Mouse (Mus musculus) neural tube, embryonic 11.5 days (tissue): ENCODE data around the gene Hic2. TPM values are rescaled to one million over a fixed set of nuclear protein-coding genes. Genes with fewer than 3 reads are reported as not detected.

Source experiments
- ATAC-seq: fragments of 200-750 bp; cut with Nextera tagmentation; 2 replicates; pipeline ENCODE4 v1.8.0; 2017; ENCODE audit warnings: moderate number of reproducible peaks, mild to moderate bottlenecking, moderate TSS enrichment, moderate library complexity; ENCODE audit not compliant: insufficient read depth, low FRiP score, low TSS enrichment
- DNase-seq: peaks from one replicate; pipeline ENCODE4 v3.0.0-alpha.2; 2015; ENCODE audit warnings: low spot score
- H3K27ac ChIP-seq: fragments of 300-500 bp; sonication (generic); 2 replicates; pipeline ENCODE4 v1.5.1; 2014; ENCODE audit warnings: low read depth, mild to moderate bottlenecking, low read length
- H3K27me3 ChIP-seq: fragments of 300-500 bp; sonication (generic); 2 replicates; pipeline ENCODE4 v1.6.1; 2014; ENCODE audit warnings: mild to moderate bottlenecking, low read length, mixed read lengths; ENCODE audit not compliant: control insufficient read depth, insufficient read depth
- H3K36me3 ChIP-seq: fragments of 300-500 bp; sonication (generic); 2 replicates; pipeline ENCODE4 v1.6.1; 2014; ENCODE audit warnings: mild to moderate bottlenecking, low read length, moderate library complexity, mixed read lengths; ENCODE audit not compliant: control insufficient read depth, insufficient read depth
- H3K4me1 ChIP-seq: fragments of 300-500 bp; sonication (generic); 2 replicates; pipeline ENCODE4 v1.6.1; 2014; ENCODE audit warnings: low read length, mixed read lengths; ENCODE audit not compliant: control insufficient read depth, insufficient read depth
- H3K4me2 ChIP-seq: fragments of 300-500 bp; sonication (generic); 2 replicates; pipeline ENCODE4 v1.6.1; 2014; ENCODE audit warnings: low read depth, mild to moderate bottlenecking, moderate library complexity
- H3K4me3 ChIP-seq: fragments of 300-500 bp; sonication (generic); 2 replicates; pipeline ENCODE4 v1.5.1; 2014; ENCODE audit warnings: low read depth, low read length
- H3K9ac ChIP-seq: fragments of 300-500 bp; sonication (generic); 2 replicates; pipeline ENCODE4 v1.6.1; 2014; ENCODE audit warnings: mild to moderate bottlenecking, low read length
- H3K9me3 ChIP-seq: fragments of 300-500 bp; sonication (generic); 2 replicates; pipeline ENCODE4 v1.6.1; 2016; ENCODE audit warnings: low read length; ENCODE audit not compliant: control insufficient read depth
- WGBS: fragments of 180-500 bp; shearing (Covaris S2); extraction: QIAGEN DNeasy Blood & Tissue Kit; methylation state at CpG from one replicate; pipeline ENCODE4 v1.1.7; 2014; 5-methylcytosine and 5-hydroxymethylcytosine counted together
- polyA plus RNA-seq: library from polyadenylated mRNA; unstranded; fragments of >200 nt; fragmentation: Nextera tagmentation; extraction: Ambion mirVana; gene quantifications from 2 replicates; pipeline ENCODE4 v1.2.1, GENCODE M21; 2014

Gene Hic2
- polyA plus RNA-seq: 10.0 and 11.2 TPM in 2 replicates

DNA sequence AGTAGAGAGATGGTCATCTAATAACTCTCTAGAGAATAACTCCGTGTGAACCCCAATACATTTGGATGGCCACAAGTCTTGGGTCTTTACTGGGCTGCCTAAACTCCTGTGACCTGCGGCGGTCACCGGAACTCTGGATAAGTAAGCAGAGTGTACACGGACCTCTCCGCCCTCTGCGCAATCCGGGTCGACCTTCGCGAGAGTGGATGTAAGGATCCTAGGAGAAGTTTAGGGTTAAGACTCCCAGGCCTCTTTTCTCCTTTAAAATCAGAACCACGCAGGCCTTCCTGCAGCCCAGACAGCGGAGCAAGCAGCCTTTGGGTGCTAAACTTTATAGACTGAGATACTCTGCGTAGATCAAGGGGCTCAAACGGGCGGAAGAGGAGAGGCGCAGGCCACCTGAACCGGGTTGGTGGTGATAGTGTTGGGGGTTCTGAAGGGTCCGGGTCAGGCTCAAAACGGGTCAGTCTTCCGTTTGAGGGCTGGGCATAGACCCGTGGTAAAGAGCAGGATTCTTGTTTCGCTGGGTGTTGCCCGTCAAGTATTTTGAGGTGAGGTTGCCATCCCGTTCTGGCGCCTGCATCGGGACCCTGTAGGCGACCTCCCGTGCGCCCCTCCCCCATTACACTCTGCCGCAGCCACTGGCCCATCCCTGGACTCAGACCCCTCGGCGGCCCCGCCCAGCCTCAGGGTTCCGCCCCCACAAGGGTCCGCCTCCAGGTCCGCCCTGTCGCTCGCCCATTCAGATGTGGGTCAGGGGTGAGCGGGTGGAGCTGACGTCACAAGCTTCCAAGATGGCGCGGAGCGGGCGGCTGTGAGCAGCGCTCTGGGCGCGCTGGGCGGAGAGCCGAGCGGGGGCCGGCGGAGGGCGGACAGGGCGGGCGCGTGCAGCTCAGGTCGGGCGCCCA is at the start of gene Hic2:
Gene Hic2, plus strand, starts transcription at position 779 of the 908 bp plus-strand sequence.
- Histone ChIP-seq H3K36me3 (no peaks in the 10 kb centered on the region), H3K4me2 (peak within 1 kb of the TSS; percentile 80), H3K9me3 (no peaks in the 10 kb centered on the region), H3K9ac (peak within 1 kb of the TSS; percentile 94), H3K27ac (peak within 1 kb of the TSS; percentile 93), H3K27me3 (no peaks in the 10 kb centered on the region), H3K4me3 (peak within 1 kb of the TSS; percentile 89), H3K4me1 (peaks cover 16% of the 10 kb centered on the region)
- peak; percentile 98 for ATAC-seq
- WGBS: under 1% methylated on average over 54 of the region's 59 CpGs
- peak; percentile 98 for DNase-seq

DNA sequence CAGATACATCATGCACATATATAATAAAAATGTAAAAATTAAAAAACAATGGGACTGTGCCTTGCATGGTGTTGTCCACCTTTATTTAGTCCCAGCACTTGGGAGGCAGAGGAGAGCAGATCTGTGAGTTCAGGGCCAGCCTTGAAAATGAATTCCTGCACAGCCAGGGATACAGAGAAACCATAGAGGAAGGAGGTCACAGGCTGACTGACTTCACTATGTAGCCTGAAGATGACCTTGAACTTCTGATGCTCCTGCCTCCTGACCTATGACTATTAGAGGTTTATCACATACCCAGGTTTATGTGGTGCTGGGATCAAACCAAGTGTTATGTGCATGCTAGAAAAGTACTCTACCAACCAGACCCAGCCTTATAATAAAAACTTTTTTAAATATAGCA is 47.9 kb upstream of the Hic2 start:
- no peak overlapping the region for H3K4me3 ChIP-seq
- H3K4me1 ChIP-seq: no peaks in the 10 kb centered on the region
- no peak overlapping the region for H3K9ac ChIP-seq
- H3K9me3 ChIP-seq: no peaks in the 10 kb centered on the region
- DNase-seq: no peak
- no peak overlapping the region for H3K27ac ChIP-seq
- no peaks in the 10 kb centered on the region for H3K27me3 ChIP-seq
- peaks cover 2% of the 10 kb centered on the region for H3K36me3 ChIP-seq
- no peak overlapping the region for H3K4me2 ChIP-seq
- ATAC-seq: no peak

DNA sequence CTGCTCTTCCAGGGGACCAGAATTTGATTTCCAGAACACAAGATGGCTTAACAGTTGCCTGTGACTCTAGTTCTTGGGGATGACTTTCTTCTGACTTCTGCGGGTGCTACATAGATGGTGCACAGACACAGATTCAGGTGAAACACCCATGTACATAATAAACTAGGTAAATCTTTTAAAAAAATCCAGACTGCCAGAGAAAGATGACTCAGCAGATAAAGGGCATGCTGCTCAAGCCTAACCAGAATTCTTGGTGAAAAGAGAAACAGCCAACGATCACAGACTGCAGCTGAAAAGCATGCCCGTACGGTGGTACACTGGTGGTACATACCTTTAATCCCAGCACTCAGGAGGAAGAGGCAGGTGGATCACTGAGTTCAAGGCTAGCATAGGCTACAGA is 39.5 kb upstream of the Hic2 start:
- H3K9me3 ChIP-seq: no peaks in the 10 kb centered on the region
- WGBS: 97% methylated on average over 4 of the region's 4 CpGs
- H3K4me3 ChIP-seq: no peak overlapping the region
- no peak overlapping the region for H3K27ac ChIP-seq
- no peak overlapping the region for H3K9ac ChIP-seq
- no peaks in the 10 kb centered on the region for H3K27me3 ChIP-seq
- no peak overlapping the region for H3K4me2 ChIP-seq
- H3K4me1 ChIP-seq: no peaks in the 10 kb centered on the region
- ATAC-seq (no peak), DNase-seq (no peak)
- peaks cover 2% of the 10 kb centered on the region; the same call in 1 of the 2 replicates for H3K36me3 ChIP-seq

DNA sequence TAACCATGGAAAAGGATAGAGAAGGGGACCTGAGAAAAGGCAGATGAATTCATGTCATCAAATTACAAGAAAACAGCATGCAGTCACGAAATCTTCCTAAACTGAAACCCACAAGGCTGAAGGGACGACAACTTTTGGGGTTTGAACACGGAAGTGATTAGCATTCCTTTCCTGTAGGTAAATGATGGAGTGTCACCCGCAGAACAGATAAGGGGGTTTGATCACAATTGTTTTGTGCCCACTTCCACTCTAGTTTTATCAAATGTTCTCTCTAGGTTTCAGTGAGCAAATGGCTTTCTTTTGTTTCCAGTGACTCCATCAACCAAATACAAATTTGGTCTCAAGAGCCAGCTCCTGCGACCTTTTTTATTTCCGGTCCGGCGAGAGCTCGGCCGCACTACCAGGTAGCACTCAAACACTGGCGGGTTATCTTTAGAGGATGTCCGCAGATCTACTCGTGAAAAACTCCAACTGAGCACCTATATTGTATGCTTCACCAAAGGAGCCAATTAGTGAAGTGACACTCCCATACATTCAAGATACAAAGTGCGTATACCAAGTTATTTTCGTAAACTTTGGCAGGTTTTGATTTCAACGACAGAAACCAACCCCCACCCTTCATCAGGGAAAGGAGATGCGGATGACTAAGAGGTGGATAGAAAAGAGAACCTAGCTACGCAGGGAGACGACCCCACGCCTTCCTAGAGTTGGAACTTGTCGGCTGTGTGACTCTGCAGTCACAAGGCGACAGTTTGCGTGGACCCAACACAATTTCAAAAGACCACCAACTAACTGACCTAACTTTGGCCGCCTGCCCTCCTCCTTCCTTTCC is 33.0 kb upstream of the Hic2 start:
- Histone ChIP-seq H3K36me3 (no peaks in the 10 kb centered on the region), H3K4me2 (peak overlapping the region; percentile 82), H3K27me3 (no peaks in the 10 kb centered on the region), H3K4me3 (peak overlapping the region; percentile 100), H3K9ac (peak overlapping the region; percentile 100), H3K27ac (peak overlapping the region; percentile 64; the same call in 1 of the 2 replicates), H3K9me3 (no peaks in the 10 kb centered on the region), H3K4me1 (peaks cover 13% of the 10 kb centered on the region)
- ATAC-seq (no peak), DNase-seq (no peak)
- WGBS: 10% methylated on average over 24 of the region's 24 CpGs

DNA sequence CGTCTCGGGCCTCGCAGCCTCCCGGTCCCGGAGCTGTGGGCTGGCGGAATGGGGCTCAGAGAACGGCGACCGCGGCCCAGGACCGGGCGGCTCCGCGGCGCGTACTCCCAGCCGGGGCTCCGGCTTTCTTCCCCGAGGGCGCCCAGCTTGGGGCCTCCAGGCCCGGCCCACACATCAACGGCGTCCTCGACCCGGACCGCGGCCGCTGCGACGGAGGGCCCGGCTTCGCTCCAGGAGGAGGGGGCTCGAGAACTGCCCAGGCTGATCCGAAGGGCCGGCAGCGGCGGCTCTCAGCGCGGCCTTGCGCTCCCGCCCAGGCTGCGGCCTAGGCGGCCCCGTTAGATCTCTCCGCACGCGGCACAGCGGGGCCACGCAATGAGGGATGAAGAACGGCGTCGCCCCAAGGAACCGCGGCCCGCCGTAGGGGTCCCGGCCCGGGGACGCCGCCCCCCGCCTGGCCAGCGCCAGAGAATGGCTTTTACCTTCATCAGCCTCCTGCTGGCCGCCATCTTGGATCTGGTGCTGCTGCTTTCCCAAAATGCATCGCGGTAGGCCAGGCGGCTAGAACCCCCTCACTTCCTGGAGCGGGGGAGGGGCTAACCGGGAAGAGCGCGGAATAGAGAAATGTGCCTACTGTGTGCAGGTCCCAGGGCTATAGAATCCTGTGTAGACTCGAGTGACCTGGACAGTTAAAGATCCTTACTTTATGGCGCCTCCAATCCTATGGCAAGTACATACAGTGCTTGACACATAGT is 32.2 kb upstream of the Hic2 start:
- WGBS: under 1% methylated on average over 72 of the region's 72 CpGs
- Histone ChIP-seq H3K9ac (peak overlapping the region; percentile 100), H3K27ac (peak overlapping the region; percentile 64; the same call in 1 of the 2 replicates), H3K27me3 (no peaks in the 10 kb centered on the region), H3K36me3 (no peaks in the 10 kb centered on the region), H3K4me3 (peak overlapping the region; percentile 100), H3K4me1 (peaks cover 13% of the 10 kb centered on the region), H3K4me2 (peak overlapping the region; percentile 82), H3K9me3 (no peaks in the 10 kb centered on the region)
- DNase-seq (peak; percentile 87), ATAC-seq (peak; percentile 90)

DNA sequence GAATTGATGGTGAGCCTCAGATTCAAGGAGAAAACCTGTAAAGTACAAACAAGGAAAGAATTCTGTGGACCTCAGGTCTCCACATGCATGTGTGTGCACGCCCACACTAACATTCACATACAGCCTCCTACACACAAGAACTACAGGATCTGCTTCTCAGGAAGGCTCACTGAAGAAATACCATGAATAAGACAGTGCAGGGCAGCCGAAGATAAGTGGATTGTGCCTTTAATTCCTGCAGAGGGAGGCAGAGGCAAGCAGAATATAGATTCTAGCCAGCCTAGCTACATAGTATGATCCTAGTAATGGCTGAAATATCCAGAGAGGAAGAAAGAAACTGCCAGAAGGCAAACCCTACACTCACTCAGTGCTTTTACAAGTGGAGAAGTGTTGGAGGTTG is 31.4 kb upstream of the Hic2 start:
- Histone ChIP-seq H3K4me1 (peaks cover 13% of the 10 kb centered on the region), H3K27me3 (no peaks in the 10 kb centered on the region), H3K4me3 (no peak overlapping the region), H3K27ac (no peak overlapping the region), H3K4me2 (no peak overlapping the region), H3K9ac (no peak overlapping the region), H3K9me3 (no peaks in the 10 kb centered on the region), H3K36me3 (no peaks in the 10 kb centered on the region)
- DNase-seq (no peak), ATAC-seq (no peak)
- WGBS: 71% methylated on average over 2 of the region's 2 CpGs

DNA sequence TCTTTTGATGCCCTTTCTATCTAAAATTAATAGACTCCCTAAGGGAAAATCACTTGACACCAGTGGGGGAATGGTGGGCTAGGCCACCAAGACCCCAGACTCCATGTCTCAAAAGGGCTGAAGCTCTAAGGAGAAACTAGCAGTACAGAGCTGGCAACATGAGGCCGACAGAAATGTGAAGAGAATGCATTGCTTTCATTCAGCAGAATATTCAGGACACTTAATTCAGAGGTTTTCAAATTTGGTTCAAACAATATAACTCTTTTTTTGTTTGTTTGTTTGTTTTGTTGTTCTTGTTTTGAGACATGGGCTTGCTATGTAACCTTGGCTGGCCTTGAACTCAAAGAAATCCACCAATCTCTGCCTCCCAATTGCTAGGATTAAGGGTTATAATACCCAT is 30.8 kb upstream of the Hic2 start, which contains the start of gene Ube2l3:
Gene Ube2l3, minus strand, starts transcription at position 101 of the 400 bp plus-strand sequence.
- Histone ChIP-seq H3K9ac (no peak within 1 kb of the TSS), H3K27me3 (no peaks in the 10 kb centered on the region), H3K4me1 (peaks cover 13% of the 10 kb centered on the region), H3K9me3 (no peaks in the 10 kb centered on the region), H3K4me3 (peak within 1 kb of the TSS; percentile 100), H3K36me3 (no peaks in the 10 kb centered on the region), H3K4me2 (no peak within 1 kb of the TSS), H3K27ac (no peak within 1 kb of the TSS)
- ATAC-seq (no peak), DNase-seq (no peak)
- WGBS: 91% methylated on average over 1 of the region's 1 CpGs

DNA sequence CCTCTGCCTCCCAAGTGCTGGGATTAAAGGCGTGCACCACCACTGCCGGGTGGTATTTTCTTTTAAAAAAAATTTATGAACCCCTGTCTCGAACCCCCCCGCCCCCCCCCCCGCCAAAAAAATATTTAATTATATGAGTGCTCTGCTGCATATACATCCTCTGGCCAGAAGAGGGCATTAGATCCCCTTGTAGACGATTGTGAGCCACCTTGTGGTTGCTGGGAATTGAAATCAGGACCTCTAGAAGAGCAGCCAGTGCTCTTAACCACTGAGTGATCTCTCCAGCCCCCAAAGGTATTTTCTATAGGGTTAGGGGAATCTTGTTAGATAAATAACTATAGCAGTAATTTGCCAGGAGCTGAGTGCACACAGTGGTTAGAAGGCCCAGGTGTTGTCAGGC is 28.4 kb upstream of the Hic2 start:
- DNase-seq: no peak
- Histone ChIP-seq H3K36me3 (no peaks in the 10 kb centered on the region), H3K4me3 (no peak overlapping the region), H3K4me1 (peaks cover 9% of the 10 kb centered on the region), H3K27me3 (peaks cover 3% of the 10 kb centered on the region; the same call in 1 of the 2 replicates), H3K4me2 (no peak overlapping the region), H3K27ac (no peak overlapping the region), H3K9ac (no peak overlapping the region), H3K9me3 (no peaks in the 10 kb centered on the region)
- no peak for ATAC-seq
- 4% methylated on average over 6 of the region's 6 CpGs for WGBS
